Mouse (Mus musculus): ENCODE measurements around the gene Tmem47. TPM values are rescaled to one million over a fixed set of nuclear protein-coding genes. Genes with fewer than 3 reads are reported as not detected.

Gene Tmem47
- total RNA-seq (2021): 10 to 100 TPM; 22.0 to 32.8 TPM
- long read RNA-seq, experiment 1, full-length matches to known transcripts: 36 of 42 reads
- long read RNA-seq, experiment 1, partial matches to known transcripts: 1 of 42 reads
- long read RNA-seq, experiment 1, other reads (novel, unspliced or antisense): 5 of 42 reads
- long read RNA-seq, experiment 2, full-length matches to known transcripts: 2 of 2 reads
- long read RNA-seq, experiment 2, partial matches to known transcripts: 0 of 2 reads
- long read RNA-seq, experiment 2, other reads (novel, unspliced or antisense): 0 of 2 reads

GRCm38 (mm10) chrX:81070210-81070803, at the start of gene Tmem47:
Tmem47 (plus strand) TSS chrX:81070698.
- peak; percentile 75 to 85 for DNase-seq

- DNase-seq: peak; percentile 6 to 35
These were observed 435 bp downstream of the Tmem47 start for GRCm38 (mm10) chrX:81070804-81071461.

GRCm38 (mm10) chrX:81071746-81072640, 1.5 kb downstream of the Tmem47 start:
- DNase-seq: peak in 1 of 2 experiments; percentile 1

- DNase-seq: no peak
These were observed 2.2 kb downstream of the Tmem47 start for GRCm38 (mm10) chrX:81072651-81073050.

- no peak for DNase-seq
These were observed 3.3 kb downstream of the Tmem47 start for GRCm38 (mm10) chrX:81073834-81074233.

- no peak for DNase-seq
These were observed 8.0 kb downstream of the Tmem47 start for GRCm38 (mm10) chrX:81078522-81078921.

- peak; percentile 33 to 40 for DNase-seq
These were observed 10.5 kb downstream of the Tmem47 start for GRCm38 (mm10) chrX:81080996-81081395.

GRCm38 (mm10) chrX:81085025-81085752, 14.7 kb downstream of the Tmem47 start:
- DNase-seq: peak; percentile 43 to 71

GRCm38 (mm10) chrX:81147416-81147815, 76.9 kb downstream of the Tmem47 start:
- no peak for DNase-seq

Data from adrenal gland, postnatal 36 days (tissue).